Mouse (Mus musculus): ENCODE measurements around the gene Cemip.

Gene Cemip

DNA sequence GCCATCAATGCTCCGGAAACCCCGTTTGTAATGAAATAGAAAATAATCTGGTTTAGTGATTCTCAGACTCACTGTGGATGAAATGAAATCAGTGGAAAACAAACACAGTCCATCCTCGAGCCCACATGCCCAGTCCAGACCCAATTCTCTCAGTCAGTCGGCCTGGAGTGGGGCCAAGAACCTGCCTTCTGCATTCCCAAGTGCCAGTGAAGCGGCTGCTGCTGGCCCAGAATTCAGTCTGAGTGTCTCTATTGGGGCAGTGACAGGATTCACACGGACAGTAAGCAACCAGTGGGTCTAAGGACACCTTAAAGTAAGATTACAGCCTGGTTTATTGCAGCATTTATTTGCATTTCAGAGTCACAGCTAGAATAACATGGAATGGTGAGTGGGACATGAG is 10.2 kb upstream of the Cemip start:
- no peak for DNase-seq (ENCODE audit: low read depth, low spot score)

DNA sequence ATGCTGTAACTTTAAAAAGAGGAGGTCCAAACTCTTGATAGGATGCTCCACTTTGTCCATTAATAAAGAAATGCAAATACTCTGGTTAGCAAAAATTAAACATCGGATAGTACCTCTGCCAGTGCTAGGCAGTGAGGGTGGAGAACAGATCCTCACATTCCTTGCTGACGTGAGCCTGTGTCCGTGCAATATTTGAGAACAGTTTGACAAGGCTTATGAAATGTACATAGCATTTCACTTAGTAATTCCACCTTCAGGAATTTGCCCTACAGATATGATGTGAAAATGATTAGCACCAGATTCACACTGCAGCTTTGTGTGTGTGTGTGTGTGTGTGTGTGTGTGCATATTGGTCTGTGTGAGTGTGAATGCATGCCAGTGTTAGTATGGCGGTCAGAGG is 4.5 kb upstream of the Cemip start:
- no peak for DNase-seq (ENCODE audit: low read depth, low spot score)

GRCm38 (mm10) chr7:84089777-84090176 is 3.5 kb upstream of the Cemip start:
- no peak for DNase-seq (ENCODE audit: low read depth, low spot score)

- peak; percentile 52 for DNase-seq (ENCODE audit: low read depth, low spot score)
These were observed 2.7 kb upstream of the Cemip start for GRCm38 (mm10) chr7:84088971-84089370.

GRCm38 (mm10) chr7:84088191-84088590 is 1.9 kb upstream of the Cemip start:
- no peak for DNase-seq (ENCODE audit: low read depth, low spot score)

DNA sequence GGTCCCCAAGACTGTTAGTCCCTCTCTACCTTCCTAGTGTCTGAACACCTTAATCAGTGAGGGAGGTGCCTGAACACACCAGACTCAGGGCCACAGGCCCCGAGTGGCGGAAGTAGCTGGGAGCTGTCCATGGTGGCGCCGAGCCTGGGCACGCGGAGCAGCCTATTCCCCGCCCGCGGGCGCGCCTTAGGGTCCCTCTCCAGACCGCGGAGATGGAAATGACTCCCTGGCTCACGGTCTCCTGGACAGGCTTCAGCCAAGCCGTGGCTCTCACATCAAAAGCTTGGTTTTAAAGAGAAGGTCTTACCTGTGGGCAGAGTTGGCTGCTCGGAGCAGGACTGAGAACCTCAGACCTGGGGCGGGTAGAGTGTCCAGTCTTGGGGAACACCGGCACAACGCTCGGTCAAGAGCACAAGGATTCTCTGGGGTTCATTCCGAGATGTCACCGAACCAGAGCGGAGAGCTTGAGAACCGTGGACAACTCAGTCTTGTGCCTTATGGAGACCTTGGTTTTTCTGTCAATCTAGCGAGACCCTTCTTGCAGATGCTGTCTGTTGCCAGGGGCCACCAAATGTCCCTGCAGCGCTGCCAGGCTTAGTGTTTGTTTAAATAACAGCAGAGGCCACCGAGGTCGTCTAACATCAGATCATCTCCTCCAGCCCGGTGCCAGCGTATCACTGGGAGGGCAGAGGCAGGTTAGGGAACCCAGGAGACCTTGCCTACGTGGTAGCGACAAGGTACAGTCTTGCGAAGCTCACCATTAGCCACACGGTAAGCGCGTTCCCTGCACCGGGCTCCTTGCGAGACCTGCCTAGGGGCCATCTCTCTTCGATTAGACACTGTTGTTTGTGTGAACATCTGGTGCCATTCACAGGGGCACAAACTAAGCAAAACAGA is 1.0 kb downstream of the Cemip start:
- DNase-seq (ENCODE audit: low read depth, low spot score), result peak; percentile 48

GRCm38 (mm10) chr7:84077257-84078013 is 8.9 kb downstream of the Cemip start:
- DNase-seq (ENCODE audit: low read depth, low spot score), result no peak

- DNase-seq (ENCODE audit: low read depth, low spot score), result no peak
These were observed 12.0 kb downstream of the Cemip start for GRCm38 (mm10) chr7:84074266-84074665.

DNA sequence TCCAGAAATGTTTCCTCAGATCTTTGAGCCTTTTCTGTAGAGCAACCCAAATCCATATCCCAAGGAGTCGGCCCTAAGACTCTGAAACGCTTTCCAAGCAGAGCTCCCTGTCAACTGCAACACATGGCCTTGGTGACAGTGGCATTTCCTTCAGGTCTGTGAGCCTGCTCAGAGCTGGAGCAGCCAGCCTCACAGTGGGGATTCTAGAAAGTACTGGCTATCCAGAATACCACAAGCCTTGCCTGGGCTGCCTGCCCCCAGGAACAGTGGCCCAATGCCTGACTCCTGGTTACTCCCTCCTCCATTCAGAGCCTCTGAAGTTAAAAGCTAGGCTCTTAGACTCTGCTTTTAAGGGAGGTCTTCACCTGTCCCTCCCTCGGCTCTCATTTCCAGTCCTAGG is 12.4 kb downstream of the Cemip start:
- DNase-seq (ENCODE audit: low read depth, low spot score), result no peak

GRCm38 (mm10) chr7:84068931-84069330 is 17.4 kb downstream of the Cemip start:
- no peak for DNase-seq (ENCODE audit: low read depth, low spot score)

GRCm38 (mm10) chr7:84059799-84060198 is 26.5 kb downstream of the Cemip start:
- DNase-seq (ENCODE audit: low read depth, low spot score), result no peak

DNA sequence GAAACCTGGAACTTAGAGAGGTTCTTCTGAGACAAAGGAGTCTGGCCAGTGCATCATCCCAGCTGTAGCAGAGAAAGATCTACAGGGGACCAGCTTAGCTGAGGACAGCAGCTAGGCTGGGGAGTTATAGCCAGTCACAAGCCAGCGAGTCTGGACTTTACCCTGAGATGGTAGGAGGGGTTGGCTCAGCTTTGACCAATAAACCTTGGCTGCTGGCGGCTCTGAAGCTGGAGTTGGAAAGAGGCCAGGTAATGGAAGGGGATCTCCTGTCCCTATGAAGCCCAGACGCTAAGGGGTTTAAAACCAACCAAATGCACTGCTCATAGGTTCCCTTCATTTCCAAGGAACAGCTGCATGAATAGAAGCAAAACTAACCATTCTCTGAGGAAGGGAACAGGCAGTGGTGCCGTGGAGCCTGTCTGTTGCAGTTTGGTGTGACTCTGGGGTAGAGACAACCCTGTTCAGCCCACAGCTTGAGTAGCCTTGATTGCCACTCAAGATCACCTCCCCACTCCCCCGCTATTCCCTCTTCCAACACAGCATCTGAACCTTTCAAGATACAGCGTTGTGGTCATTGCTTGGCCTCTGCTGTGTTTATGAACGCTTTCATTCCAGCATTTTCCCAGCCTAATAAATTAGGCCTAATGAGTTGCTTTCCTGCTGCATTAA is 30.2 kb downstream of the Cemip start:
- DNase-seq (ENCODE audit: low read depth, low spot score), result no peak

DNA sequence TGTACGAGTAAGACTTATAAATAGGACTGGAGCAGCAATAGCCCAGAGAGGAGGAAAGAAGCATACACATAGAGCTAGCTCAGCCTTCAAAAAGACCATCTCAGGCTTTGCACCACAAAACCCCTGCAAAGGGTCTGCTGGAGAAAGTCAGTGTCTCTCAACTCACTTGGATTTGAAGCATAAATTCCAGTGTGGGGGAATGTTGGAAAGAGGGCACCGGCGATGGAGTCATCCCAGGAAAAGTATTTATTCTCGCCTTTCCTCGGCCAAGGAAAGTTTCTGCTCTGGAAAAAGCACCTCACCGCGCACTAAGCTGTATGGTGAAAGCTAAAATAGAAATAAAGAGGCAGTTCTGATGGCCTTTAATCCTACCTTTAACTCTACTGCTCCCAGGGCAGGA is 32.4 kb downstream of the Cemip start:
- DNase-seq (ENCODE audit: low read depth, low spot score), result no peak

GRCm38 (mm10) chr7:84051423-84051822 is 34.9 kb downstream of the Cemip start:
- DNase-seq (ENCODE audit: low read depth, low spot score), result no peak

- DNase-seq (ENCODE audit: low read depth, low spot score), result no peak
These were observed 40.8 kb downstream of the Cemip start for GRCm38 (mm10) chr7:84045546-84045945.

GRCm38 (mm10) chr7:84044581-84045290 is 41.6 kb downstream of the Cemip start:
- DNase-seq (ENCODE audit: low read depth, low spot score), result no peak

DNA sequence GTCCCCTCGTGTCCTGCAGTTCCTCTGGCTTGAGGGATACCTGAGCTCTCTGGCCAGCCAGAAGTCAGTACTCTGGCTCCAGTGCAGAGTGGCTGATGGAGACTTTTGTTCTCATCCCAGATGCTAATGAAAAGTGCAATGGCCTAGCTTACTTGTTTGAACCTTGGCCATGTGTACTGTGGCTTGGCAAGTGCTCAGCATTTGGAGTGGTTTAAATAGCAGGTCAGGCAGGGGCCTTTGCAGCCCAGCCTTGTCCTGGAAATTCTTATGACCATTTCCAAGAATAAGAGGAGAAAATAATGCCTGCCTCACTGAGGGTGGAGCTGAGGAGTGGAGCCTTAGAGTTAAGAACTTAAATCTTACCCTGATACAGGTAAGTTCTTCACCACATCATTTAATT is 43.6 kb downstream of the Cemip start:
- no peak for DNase-seq (ENCODE audit: low read depth, low spot score)

DNA sequence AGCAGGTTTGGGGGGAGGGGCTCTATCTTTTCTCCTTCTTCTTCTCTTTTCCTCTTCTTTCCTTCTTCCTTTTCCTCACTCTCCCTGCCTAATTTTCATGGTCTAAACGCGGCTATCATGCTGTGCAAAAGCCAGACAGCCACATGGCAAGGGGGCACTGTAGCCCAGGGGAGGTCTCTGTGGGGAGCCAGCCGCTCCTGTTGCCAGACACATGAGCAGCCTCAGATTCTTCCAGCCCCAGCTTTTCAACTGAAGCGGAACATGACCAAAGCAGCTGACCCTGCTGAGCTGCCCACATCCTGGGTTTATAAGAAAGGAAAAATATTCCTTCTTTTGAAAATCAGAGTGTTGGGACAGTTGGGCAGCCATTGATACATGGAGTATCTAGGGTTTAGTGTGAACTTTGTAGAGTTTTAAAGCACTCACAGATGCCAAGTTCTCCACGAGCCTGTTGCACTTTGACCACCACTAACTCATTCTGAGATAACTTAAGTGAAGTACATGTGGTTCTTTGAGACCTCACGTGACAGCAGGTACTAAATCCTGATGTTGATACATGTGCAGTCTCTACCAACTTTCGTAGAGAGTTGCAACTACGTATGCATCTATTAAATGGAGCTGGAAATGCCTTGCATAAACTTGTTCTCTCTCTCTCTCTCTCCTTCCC is 46.3 kb downstream of the Cemip start:
- no peak for DNase-seq (ENCODE audit: low read depth, low spot score)

- no peak for DNase-seq (ENCODE audit: low read depth, low spot score)
These were observed 47.7 kb downstream of the Cemip start for GRCm38 (mm10) chr7:84038642-84039041.

GRCm38 (mm10) chr7:84032831-84033230 is 53.5 kb downstream of the Cemip start:
- no peak for DNase-seq (ENCODE audit: low read depth, low spot score)

GRCm38 (mm10) chr7:84029120-84029771 is 57.1 kb downstream of the Cemip start:
- DNase-seq (ENCODE audit: low read depth, low spot score), result no peak
